Mouse (Mus musculus) olfactory bulb, adult 2 months (tissue): ENCODE data around the gene Hsd17b2.

Source experiments
- CTCF ChIP-seq: fragments of 200-500 bp; IDR thresholded peaks from 2 replicates; pipeline ENCODE4 v1.5.1; 2012; ENCODE audit warnings: low read depth, mild to moderate bottlenecking, low read length, moderate library complexity; ENCODE audit not compliant: insufficient read depth
- POLR2A ChIP-seq: fragments of 200-500 bp; IDR thresholded peaks from 2 replicates; pipeline ENCODE4 v1.6.1; 2012; ENCODE audit warnings: mild to moderate bottlenecking, low read depth, low read length, moderate library complexity; ENCODE audit not compliant: insufficient read depth

DNA sequence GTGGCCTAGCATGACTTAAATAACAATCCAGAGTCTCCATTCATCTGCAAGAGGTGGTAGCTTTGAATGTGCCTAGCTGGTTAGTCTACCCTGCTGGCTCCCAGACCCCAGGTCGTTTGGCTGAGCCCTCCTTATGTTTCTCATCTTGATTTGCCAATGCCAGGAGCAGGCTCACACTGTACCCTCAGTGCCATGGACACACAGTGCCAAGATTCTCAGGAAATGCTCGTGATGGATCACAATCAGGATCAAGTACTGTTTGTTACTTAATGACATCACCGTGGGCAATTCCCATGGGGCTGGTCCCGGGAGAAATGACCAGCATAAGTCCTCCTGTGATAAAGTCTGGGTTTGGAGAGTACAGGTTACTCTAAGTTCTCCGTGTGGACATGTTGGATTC, 14.2 kb downstream of the Hsd17b2 start:
- TF ChIP-seq CTCF = no peak
- no peak for TF ChIP-seq POLR2A
